Mouse (Mus musculus) embryo, embryonic 11.5 days (tissue): Measurements from ENCODE around the gene Hspg2.

Experiments
- DNase-seq: peaks from one replicate; pipeline ENCODE4 v3.0.0-alpha.2; 2012; ENCODE audit warnings: low read depth, low spot score

Hspg2 gene

GRCm38 (mm10) chr4:137480191-137480992 lies 11.8 kb downstream of the Hspg2 start:
- DNase-seq, result no peak

GRCm38 (mm10) chr4:137480993-137481340 lies 12.4 kb downstream of the Hspg2 start:
- DNase-seq, result no peak

DNA sequence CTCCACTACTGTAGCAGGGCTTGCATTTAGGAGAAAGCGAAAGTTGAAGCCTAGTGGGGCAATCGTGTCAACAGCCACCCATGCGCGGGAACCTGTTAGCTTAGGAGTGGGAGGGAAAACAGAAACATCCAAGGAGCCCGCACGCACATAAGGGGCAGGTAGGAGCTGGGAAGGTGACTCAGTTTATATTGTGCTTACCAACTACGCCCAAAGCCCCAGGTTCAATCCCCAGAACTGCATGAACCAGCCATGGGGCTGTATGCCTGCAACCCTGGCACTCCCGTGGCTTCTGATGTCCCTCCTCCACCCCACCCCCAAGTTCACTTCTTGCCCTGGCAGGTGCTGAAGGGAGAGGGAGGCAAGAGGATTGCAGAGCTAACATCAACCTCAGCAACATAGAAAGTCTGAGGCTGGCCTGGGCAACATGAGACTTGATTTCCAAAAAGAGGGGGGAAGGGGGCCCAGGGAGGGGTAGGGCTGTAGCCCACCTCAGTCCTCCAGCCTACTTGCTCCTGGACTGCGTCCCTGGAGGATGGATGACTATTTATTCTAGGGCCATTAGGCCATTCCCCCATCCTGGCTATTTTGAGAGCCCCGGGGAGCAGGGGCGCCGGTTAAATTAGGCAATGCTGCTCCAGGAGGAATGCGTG lies 12.9 kb downstream of the Hspg2 start:
- no peak for DNase-seq

GRCm38 (mm10) chr4:137483871-137484270 lies 15.3 kb downstream of the Hspg2 start:
- no peak for DNase-seq

DNA sequence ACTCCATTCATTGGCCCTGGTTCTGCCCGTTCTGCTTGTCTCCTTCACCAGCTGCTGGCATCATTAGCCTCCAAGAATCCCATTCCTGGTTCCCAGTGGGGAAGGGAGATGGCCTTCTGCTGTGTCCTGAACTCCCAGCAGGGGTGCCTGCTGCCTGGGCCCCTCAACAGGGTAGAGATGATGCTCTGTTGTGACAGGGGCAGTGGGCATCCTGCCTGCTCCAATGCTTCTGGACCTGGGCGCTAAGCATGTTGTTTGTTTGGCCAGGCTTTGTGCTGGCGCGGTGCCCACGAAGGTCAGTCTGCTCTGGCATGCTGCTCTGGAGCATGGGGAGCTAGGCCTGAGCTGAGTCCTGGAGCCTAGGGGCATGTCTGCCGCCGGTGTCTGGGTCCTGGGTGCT lies 16.0 kb downstream of the Hspg2 start:
- DNase-seq, result no peak

DNA sequence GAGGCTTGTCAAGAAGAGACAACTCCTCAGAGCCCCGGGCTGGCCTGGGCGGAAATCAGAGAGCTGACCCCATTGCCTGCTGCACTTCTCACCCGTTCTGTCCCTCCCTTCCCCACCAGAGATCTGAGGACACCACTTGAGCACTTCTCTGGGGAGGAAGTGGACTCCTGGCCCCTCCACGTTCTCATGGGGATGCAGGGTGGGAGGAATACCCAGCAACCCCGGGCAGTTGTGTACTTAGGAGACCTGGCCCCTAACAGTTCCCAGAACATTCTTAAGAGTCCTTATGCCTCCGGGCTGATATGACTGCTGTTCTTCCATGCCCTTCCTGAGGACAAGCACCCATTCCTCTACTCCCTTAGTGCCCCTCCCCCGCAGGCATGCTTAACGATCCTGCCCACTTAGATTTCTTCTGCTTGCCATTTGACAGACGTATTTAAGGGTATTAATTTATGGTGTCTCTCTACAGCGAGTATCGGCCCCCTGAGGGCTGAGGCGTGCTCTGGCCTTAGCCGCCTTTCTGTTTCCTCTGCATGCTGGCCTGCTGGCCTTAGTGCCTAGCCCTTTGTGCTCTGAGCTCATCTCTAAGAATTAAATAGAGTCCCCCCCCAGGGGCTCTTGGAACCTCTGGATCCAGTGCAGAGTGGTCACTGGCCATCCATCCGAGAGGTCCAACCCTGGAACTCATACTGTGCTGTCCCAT lies 16.8 kb downstream of the Hspg2 start:
- DNase-seq, result no peak

DNA sequence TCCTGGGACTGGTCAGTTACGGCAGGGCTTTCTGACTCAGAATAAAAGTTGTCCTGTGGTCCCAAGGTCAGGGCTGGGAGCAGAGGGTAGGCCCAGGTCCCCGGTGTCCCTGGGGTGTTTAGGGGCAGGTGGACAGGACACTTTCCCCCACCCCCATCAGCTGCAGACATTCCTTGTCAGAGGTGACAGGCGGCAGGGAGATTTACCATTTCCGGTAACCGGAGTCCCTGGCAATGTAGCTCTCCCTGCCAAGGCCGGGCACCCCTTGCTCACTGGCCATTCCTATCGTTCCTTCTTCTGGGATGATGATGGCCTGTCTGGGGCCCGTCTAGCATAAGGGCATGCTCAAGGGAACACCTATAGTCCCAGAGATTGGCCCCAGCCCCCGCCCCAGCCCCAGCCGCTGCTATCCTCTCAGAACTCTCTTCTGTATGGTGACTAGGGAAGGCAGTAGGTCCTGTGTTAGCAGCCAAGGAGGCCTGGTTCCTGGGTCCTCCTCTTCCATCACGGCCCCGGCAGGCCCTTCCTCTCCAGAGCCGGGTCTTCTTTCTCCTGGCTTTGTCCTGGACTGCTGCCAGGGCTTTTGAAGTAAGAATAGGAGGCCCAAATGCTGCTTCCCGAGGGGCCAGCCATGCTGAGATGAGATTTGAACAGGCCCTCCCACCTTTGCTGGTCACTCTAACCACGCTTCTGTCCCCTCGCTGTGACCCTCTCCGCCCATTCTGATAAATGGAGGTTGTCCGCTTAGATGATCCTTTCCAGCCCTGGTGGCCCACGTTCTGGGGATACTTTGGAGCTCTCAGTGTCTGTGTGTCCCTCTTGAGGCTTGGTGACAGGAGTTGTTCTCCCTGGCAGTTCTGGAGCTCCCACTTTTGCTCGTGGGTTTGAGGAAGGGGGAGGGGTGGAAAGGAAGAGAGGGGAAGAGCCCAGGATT lies 17.8 kb downstream of the Hspg2 start:
- no peak for DNase-seq

- DNase-seq, result no peak
Observed at GRCm38 (mm10) chr4:137487286-137488000, 18.9 kb downstream of the Hspg2 start.

DNA sequence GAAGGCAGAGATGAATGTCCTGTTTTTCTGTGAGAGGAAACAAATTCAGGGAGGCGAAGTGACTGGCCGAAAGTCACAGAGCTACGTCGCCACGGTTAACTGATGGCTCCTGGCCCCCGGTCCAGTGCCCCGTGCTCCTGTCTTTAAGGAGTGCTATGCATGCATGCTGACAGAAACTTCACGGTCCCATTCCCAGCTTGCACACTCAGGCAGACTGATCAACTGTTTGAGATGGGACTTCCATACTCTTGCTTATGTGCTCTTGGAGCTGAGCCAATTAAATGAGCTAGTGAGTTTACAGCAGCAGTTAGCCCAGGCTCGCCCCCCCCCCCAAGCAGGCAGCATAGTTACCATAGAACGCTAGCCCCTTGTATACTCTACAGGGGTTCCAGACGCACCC lies 19.5 kb downstream of the Hspg2 start:
- DNase-seq, result no peak

- no peak for DNase-seq
Observed at GRCm38 (mm10) chr4:137488571-137489303, 20.2 kb downstream of the Hspg2 start.

GRCm38 (mm10) chr4:137489996-137490395 lies 21.4 kb downstream of the Hspg2 start:
- no peak for DNase-seq

GRCm38 (mm10) chr4:137492563-137492962 lies 24.0 kb downstream of the Hspg2 start:
- no peak for DNase-seq

- no peak for DNase-seq
Observed at GRCm38 (mm10) chr4:137493187-137493586, 24.6 kb downstream of the Hspg2 start.

- DNase-seq, result no peak
Observed at GRCm38 (mm10) chr4:137494751-137495500, 26.4 kb downstream of the Hspg2 start.

GRCm38 (mm10) chr4:137495501-137496100 lies 27.0 kb downstream of the Hspg2 start:
- no peak for DNase-seq

GRCm38 (mm10) chr4:137497367-137497766 lies 28.8 kb downstream of the Hspg2 start:
- DNase-seq, result no peak

GRCm38 (mm10) chr4:137497892-137498722 lies 29.5 kb downstream of the Hspg2 start:
- DNase-seq, result no peak

GRCm38 (mm10) chr4:137498882-137499583 lies 30.5 kb downstream of the Hspg2 start:
- DNase-seq, result no peak
